Mouse (Mus musculus) adrenal gland, postnatal 14 days (tissue): ENCODE data around the gene Taldo1. TPM values are rescaled to one million over a fixed set of nuclear protein-coding genes. Genes with fewer than 3 reads are reported as not detected.
A peak's percentile ranks its signal among the peaks of the same experiment; 100 is the strongest.
"Not testable (repeated sequence)": the region's sequence is repeated elsewhere in the genome, so short reads cannot be mapped to it uniquely, and the experiment has no call there.

Experiments
- DNase-seq: peaks from one replicate; pipeline ENCODE4 v3.0.0; 2021; ENCODE audit warnings: mixed read lengths
- total RNA-seq: library from RNA; stranded (reverse); gene quantifications from 2 replicates; pipeline ENCODE4 v1.2.3, GENCODE M21; 2021

Gene Taldo1
- total RNA-seq, 1 experiment from 2014 or later: 481 TPM

- DNase-seq: no peak
Measured at GRCm38 (mm10) chr7:141439811-141440210, 47.8 kb downstream of the Taldo1 start.

- peak; percentile 80 for DNase-seq
Measured at GRCm38 (mm10) chr7:141440613-141441012, 48.6 kb downstream of the Taldo1 start.

- DNase-seq: no peak
Measured at GRCm38 (mm10) chr7:141441460-141441859, 49.5 kb downstream of the Taldo1 start.

DNA sequence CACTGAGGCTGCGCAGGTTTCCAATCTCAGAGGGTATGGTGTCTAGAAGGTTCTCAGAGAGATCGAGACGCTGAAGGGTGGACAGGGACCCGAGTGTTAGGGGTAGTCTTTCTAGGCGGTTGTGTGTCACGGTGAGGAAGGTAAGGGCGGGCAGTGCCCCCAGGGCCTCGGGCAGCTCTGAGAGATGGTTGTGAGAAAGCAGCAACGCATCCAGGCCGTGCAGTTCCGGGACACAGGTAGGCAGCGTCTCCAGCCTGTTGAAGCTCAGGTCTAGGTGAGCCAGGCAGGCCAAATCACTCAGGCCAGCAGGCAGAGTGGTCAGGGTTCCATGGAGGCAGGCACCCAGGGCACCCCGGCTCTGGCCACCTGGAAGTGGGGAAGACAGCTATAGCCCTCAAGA, 50.2 kb downstream of the Taldo1 start:
- no peak for DNase-seq

GRCm38 (mm10) chr7:141443081-141443821, 51.3 kb downstream of the Taldo1 start:
- no peak for DNase-seq

GRCm38 (mm10) chr7:141443828-141444237, 51.8 kb downstream of the Taldo1 start, which contains the start of gene Pidd1:
TSS of gene Pidd1 (minus strand) at chr7:141444025.
- DNase-seq: peak; percentile 85

GRCm38 (mm10) chr7:141446374-141446773, 54.4 kb downstream of the Taldo1 start:
- DNase-seq: not testable (repeated sequence)

DNA sequence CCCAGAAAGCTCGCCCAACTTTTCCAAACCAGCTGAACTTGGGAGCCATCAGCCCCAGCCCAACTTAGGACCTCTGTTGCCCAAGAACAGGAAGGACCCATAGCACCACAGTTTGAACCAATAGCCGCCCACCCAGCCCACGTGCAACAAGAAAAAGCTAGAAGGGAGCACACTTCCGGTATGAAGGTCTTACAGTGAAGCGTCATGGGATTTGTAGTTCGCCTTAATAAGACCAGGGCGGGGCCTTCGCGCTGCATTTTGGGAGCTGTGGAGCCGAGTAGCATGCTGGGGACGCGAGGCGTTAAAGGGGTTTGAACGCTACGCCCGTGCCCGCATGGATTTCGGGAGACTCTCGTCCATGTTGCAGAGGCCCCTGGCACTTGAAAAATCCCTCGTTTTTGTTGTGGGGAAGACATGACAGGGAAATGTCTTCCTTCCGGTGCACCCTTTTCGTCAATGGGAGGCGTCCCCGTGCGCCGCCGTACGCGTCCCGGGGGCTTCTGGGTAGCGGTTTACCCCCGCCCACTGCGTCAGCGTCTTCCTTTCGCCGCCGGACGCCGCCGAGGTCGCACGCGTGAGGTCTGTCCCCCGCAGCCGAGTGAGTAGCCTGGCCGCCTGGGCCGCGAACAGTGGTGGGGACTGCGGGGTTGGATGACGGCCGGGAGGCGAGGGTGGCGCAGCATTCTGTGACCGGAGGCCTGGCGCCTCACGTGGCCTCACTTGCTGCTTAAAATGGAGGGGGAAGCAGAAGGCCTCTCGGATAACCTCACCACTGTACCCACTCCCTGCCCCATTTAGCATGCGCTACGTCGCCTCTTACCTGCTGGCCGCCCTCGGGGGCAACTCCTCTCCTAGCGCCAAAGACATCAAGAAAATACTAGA, 55.4 kb downstream of the Taldo1 start, which contains the start of gene Rplp2:
TSS of gene Rplp2 (plus strand) at position 261 of the 882 bp plus-strand sequence.
- peak; percentile 97 for DNase-seq

DNA sequence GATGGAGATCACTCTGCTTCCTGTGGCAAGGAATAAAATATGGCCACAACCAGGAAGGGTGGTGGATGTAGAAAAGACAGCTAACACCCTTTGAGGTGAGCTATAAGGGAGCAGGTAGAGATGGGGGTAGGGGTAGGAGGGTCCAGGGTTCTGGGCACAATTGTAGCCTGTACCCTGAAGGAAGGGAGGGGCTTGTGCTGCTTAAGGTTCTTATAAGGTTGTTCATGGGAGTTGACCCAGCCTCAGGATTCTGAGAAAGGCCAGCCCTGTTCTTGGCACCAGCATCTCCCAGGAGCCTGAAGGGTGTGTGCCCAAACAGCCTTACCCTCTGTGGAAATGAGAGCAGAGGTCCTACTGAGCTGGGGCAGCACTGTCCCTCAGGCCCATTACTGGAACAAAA, 59.9 kb downstream of the Taldo1 start:
- peak; percentile 67 for DNase-seq

Other genes starting within 250 kb of the Taldo1 start
- gene Rnh1, start 219.3 kb upstream of the Taldo1 start, total RNA-seq: 186 and 200 TPM in 2 replicates
- 81.7 and 83.6 TPM in 2 replicates for gene Hras, start 198.2 kb upstream of the Taldo1 start, total RNA-seq
- gene Lrrc56, start 198.0 kb upstream of the Taldo1 start, total RNA-seq: 7.6 and 9.6 TPM in 2 replicates
- gene Lmntd2, start 178.1 kb upstream of the Taldo1 start, total RNA-seq: 0.26 and 0.34 TPM in 2 replicates
- gene Rassf7, start 176.3 kb upstream of the Taldo1 start, total RNA-seq: 4.9 and 5.2 TPM in 2 replicates
- 78.2 and 80.2 TPM in 2 replicates for gene Phrf1, start 163.4 kb upstream of the Taldo1 start, total RNA-seq
- gene Irf7, start 125.7 kb upstream of the Taldo1 start, total RNA-seq: 5.2 and 7.7 TPM in 2 replicates
- gene Cdhr5, start 115.4 kb upstream of the Taldo1 start, total RNA-seq: 8.0 and 10.6 TPM in 2 replicates
- 2.3 and 3.2 TPM in 2 replicates for gene Sct, start 113.1 kb upstream of the Taldo1 start, total RNA-seq
- 1.1 and 2.3 TPM in 2 replicates for gene Drd4, start 100.2 kb upstream of the Taldo1 start, total RNA-seq
- gene Deaf1, start 64.5 kb upstream of the Taldo1 start, total RNA-seq: 32.5 and 41.2 TPM in 2 replicates
- 22.9 and 25.6 TPM in 2 replicates for gene Tmem80, start 64.5 kb upstream of the Taldo1 start, total RNA-seq
- gene Eps8l2, start 53.3 kb upstream of the Taldo1 start, total RNA-seq: 5.1 and 5.5 TPM in 2 replicates
- 22.5 and 36.2 TPM in 2 replicates for gene Gatd1, start 21.9 kb downstream of the Taldo1 start, total RNA-seq
- gene Cend1, start 37.3 kb downstream of the Taldo1 start, total RNA-seq: 1.0 and 3.6 TPM in 2 replicates
- 87.0 and 91.0 TPM in 2 replicates for gene Slc25a22, start 45.7 kb downstream of the Taldo1 start, total RNA-seq
- gene Pidd1, start 51.8 kb downstream of the Taldo1 start, total RNA-seq: 3.5 and 5.9 TPM in 2 replicates
- 908 and 1,128 TPM in 2 replicates for gene Rplp2, start 55.2 kb downstream of the Taldo1 start, total RNA-seq
- gene Pnpla2, start 63.0 kb downstream of the Taldo1 start, total RNA-seq: 1,289 and 1,648 TPM in 2 replicates
- 14.2 and 23.2 TPM in 2 replicates for gene Cracr2b, start 68.9 kb downstream of the Taldo1 start, total RNA-seq
- gene Cd151, start 75.2 kb downstream of the Taldo1 start, total RNA-seq: 199 and 204 TPM in 2 replicates
- 74.5 TPM in 2 replicates for gene Polr2l, start 82.9 kb downstream of the Taldo1 start, total RNA-seq
- gene Tspan4, start 83.0 kb downstream of the Taldo1 start, total RNA-seq: 49.4 and 58.4 TPM in 2 replicates
- gene Chid1, start 147.7 kb downstream of the Taldo1 start, total RNA-seq: 46.5 and 49.7 TPM in 2 replicates
- 61.0 and 64.0 TPM in 2 replicates for gene Ap2a2, start 170.0 kb downstream of the Taldo1 start, total RNA-seq